Mouse (Mus musculus) brain, embryonic 14.5 days (tissue): ENCODE measurements around the gene Retnlb. TPM values are rescaled to one million over a fixed set of nuclear protein-coding genes. Genes with fewer than 3 reads are reported as not detected.
"Not testable (repeated sequence)": the region's sequence is repeated elsewhere in the genome, so short reads cannot be mapped to it uniquely, and the experiment has no call there.

Experiments
- DNase-seq: peaks from one replicate; pipeline ENCODE4 v3.0.0-alpha.2; 2011; ENCODE audit warnings: low read depth
- CTCF ChIP-seq: fragments of 200-500 bp; IDR thresholded peaks from 2 replicates; pipeline ENCODE4 v1.5.1; 2012; ENCODE audit warnings: inconsistent platforms, mild to moderate bottlenecking, moderate library complexity, borderline replicate concordance; ENCODE audit not compliant: insufficient read depth, insufficient read length; ENCODE audit errors: extremely low read depth
- POLR2A ChIP-seq: fragments of 200-500 bp; IDR thresholded peaks from 2 replicates; pipeline ENCODE4 v1.6.1; 2012; ENCODE audit warnings: mild to moderate bottlenecking, inconsistent platforms, borderline replicate concordance; ENCODE audit not compliant: poor library complexity, insufficient read depth, insufficient read length, severe bottlenecking; ENCODE audit errors: extremely low read depth
- polyA plus RNA-seq: library from polyadenylated mRNA; depleted of rRNA; stranded (reverse); fragments of >200 nt; gene quantifications from 2 replicates; pipeline ENCODE4 v1.2.3, GENCODE M21; 2012; rRNA removed

Gene Retnlb
- polyA plus RNA-seq, 1 experiment: not detected

GRCm38 (mm10) chr16:48826474-48826873 is 9.8 kb downstream of the Retnlb start:
- DNase-seq: no peak
- TF ChIP-seq POLR2A: no peak
- TF ChIP-seq CTCF: no peak

DNA sequence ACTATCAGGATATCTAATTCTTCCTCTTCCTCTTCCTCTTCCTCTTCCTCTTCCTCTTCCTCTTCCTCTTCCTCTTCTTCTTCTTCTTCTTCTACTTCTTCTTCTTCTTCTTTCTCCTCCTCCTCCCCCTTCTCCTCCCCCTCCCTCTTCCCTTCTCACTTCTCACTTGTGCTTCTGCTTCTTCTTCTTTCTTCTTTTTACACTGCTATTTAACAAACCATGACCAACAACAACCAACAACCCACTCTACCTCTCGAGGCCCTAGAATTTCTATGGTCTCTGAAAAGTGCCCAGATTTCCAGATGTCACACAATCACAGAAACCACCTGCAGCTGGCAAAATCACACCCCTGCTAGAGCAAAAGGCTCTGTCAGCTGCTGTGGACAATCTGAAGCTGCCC is 11.0 kb downstream of the Retnlb start:
- DNase-seq: no peak
- TF ChIP-seq POLR2A: no peak
- no peak for TF ChIP-seq CTCF

- TF ChIP-seq POLR2A: no peak
- no peak for TF ChIP-seq CTCF
- DNase-seq: no peak
These were observed 12.4 kb downstream of the Retnlb start for GRCm38 (mm10) chr16:48829060-48829459.

DNA sequence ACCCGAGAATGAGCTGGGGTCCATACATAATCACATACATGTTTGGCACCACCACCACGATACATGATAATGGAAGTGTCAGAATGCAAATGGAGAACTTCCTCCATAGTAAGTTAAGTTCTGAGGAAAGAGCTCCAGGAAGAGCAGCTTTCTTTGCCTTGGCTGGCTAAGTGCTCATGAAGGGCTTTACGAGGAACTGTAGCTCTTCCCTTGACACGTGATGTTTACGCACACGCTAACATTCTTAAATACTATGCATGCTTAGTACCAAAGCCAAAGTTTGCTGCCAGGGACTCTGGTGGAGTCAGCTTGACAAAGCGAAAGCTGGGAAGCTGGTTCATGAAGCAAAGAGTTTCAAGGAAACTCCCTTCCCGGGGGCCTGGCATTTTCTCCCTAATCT is 15.4 kb downstream of the Retnlb start:
- no peak for DNase-seq
- no peak for TF ChIP-seq POLR2A
- TF ChIP-seq CTCF: no peak

DNA sequence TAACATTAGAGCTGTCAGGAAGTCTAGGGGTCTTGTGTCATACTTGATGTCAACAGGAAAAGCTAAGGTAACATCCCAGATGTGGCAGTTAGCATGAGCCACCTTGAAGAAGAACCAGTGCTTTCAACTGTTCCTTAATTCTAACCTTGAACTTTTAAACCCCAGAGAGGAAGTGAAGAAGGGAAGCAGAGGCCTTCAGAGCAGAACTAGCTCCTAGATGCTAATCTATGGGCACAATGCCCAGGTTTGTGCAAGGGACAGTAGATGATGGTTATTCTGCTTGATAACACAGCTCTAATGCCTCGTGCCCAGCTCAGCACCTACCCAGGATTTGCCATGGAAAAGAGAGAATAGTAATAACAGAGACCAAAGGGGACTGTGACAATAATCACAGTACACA is 17.0 kb downstream of the Retnlb start:
- DNase-seq: not testable (repeated sequence)

DNA sequence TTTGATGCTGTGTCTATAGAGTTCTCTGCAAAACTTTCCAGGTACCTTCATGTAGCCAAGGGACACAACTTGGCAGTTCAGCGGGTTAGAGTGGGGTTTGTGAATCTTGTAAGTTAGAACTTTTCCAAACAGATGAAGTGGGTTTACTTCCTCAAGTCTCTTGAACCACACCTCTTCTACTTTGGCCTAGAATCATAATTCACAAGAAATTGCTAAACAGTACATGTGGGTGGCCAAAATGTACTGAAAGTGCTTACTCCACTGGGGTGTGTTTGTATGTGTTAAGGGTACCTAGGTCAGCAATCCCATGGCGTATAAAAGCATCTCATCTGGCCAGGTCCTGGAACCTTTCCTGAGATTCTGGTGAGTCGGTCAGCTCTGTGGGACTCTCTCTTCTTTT is 25.6 kb downstream of the Retnlb start, which contains the start of gene Retnla:
Retnla (plus strand) TSS at position 286 of the 400 bp plus-strand sequence.
- DNase-seq: no peak
- no peak for TF ChIP-seq CTCF
- TF ChIP-seq POLR2A: no peak

GRCm38 (mm10) chr16:48843671-48844386 is 27.2 kb downstream of the Retnlb start:
- DNase-seq: no peak
- TF ChIP-seq CTCF (no peak), POLR2A (no peak)

DNA sequence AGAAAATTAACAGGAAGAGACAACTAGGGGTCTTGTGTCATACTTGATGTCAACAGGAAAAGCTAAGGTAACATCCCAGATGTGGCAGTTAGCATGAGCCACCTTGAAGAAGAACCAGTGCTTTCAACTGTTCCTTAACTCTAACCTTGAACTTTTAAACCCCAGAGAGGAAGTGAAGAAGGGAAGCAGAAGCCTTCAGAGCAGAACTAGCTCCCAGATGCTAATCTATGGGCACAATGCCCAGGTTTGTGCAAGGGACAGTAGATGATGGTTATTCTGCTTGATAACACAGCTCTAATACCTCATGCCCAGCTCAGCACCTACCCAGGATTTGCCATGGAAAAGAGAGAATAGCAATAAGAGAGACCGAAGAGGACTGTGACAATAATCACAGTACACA is 48.3 kb downstream of the Retnlb start:
- DNase-seq: not testable (repeated sequence)

- TF ChIP-seq POLR2A (no peak), CTCF (no peak)
- DNase-seq: no peak
These were observed 51.0 kb downstream of the Retnlb start for GRCm38 (mm10) chr16:48867690-48868089.

Other genes with a start within 250 kb of the Retnlb start
- 0.05 and 0.10 TPM in 2 replicates for gene Trat1, start 44.8 kb upstream of the Retnlb start, polyA plus RNA-seq
- gene Retnla, start 25.7 kb downstream of the Retnlb start, polyA plus RNA-seq: not detected in 2 replicates
- gene Retnlg, start 55.8 kb downstream of the Retnlb start, polyA plus RNA-seq: 0.51 TPM in 1 of 2 replicates, not detected in the other
- 92.6 and 94.8 TPM in 2 replicates for gene Dzip3, start 177.3 kb downstream of the Retnlb start, polyA plus RNA-seq
- 15.0 and 23.6 TPM in 2 replicates for gene Cip2a, start 177.3 kb downstream of the Retnlb start, polyA plus RNA-seq
- gene Myh15, start 240.6 kb downstream of the Retnlb start, polyA plus RNA-seq: 0.01 and 0.08 TPM in 2 replicates